Comparison of ENCODE assay signal across 18 mouse cellular contexts in the genomic region with DNA sequence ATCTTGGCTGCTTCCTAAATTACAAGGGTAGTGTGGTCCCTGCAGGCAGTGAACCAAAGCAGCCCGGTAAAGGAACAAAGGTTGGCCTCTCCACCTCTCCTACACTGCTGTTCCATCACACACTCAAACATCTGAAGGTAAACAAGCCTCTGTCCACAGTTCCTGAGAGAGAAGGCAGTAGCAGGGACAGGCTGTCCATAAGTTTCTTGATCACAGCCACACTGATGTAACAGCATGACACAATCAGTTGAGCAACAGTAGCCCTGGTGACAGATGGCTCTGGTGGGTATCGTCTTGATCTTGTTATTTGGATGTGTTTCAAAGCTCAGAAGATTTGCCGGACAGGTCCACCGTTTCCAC. TPM values are rescaled to one million over a fixed set of nuclear protein-coding genes. Genes with fewer than 3 reads are reported as not detected.
A peak's percentile ranks its signal among the peaks of the same experiment; 100 is the strongest.
DNase-seq lines count a peak whose midpoint lies in the region; ATAC-seq and TF ChIP-seq lines count a peak whose summit lies in the region.
"Had no signal": no experiment of that assay in that cellular context is flagged by ENCODE, and none has a peak within 500 bp of the region (broad histone marks: within the 10 kb centered on the region; RNA-seq: fewer than 3 reads in every experiment).

No protein-coding gene starts in this region.

- H3K4me3 ChIP-seq in heart, embryonic 10.5 days = no peak overlapping the region
- peak overlapping the region in 1 of 2 experiments; percentile 21; a peak in 2 of 4 replicates for H3K4me3 ChIP-seq in MEL (ENCODE audit: control insufficient read depth in 1 of 2, insufficient read depth in 1 of 2, low read depth in 2 of 2, low read length in 2 of 2)
- H3K4me3 ChIP-seq in liver, embryonic 13.5 days (replicated peaks) = no peak overlapping the region
- H3K4me3 ChIP-seq: embryonic facial prominence, embryonic 12.5 days; forebrain, embryonic 15.5 days; neural tube, embryonic 15.5 days had no signal

- TF ChIP-seq RAD21 in MEL (IDR thresholded peaks at IDR 0.05; ENCODE audit: low read depth, low read length) = no peak

- no peaks in the 10 kb centered on the region for H3K79me2 ChIP-seq in MEL (ENCODE audit: control insufficient read depth, insufficient read depth, low read length, poor library complexity)

- H3K4me1 ChIP-seq in heart, embryonic 10.5 days = no peaks in the 10 kb centered on the region
- H3K4me1 ChIP-seq in MEL (ENCODE audit: control insufficient read depth in 1 of 2, insufficient read depth in 2 of 2, low read length in 2 of 2) = peaks cover 9 to 12% of the 10 kb centered on the region in 2 experiments; a peak in 2 of 4 replicates
- H3K4me1 ChIP-seq in liver, embryonic 13.5 days (replicated peaks) = peaks cover 43% of the 10 kb centered on the region
- H3K4me1 ChIP-seq: embryonic facial prominence, embryonic 12.5 days; forebrain, embryonic 15.5 days; neural tube, embryonic 15.5 days had no signal

- no peak overlapping the region for H3K27ac ChIP-seq in heart, embryonic 10.5 days
- peak overlapping the region; percentile 99 for H3K27ac ChIP-seq in MEL (ENCODE audit: control insufficient read depth, low read depth, low read length)
- H3K27ac ChIP-seq in liver, embryonic 13.5 days = peak overlapping the region; percentile 92
- H3K27ac ChIP-seq: embryonic facial prominence, embryonic 12.5 days; forebrain, embryonic 15.5 days; neural tube, embryonic 15.5 days had no signal

- H3K9me3 ChIP-seq in heart, embryonic 10.5 days = peaks cover 4% of the 10 kb centered on the region; the same call in 1 of the 2 replicates
- H3K9me3 ChIP-seq in MEL (replicated peaks; ENCODE audit: insufficient read depth, low read length) = no peaks in the 10 kb centered on the region
- H3K9me3 ChIP-seq in liver, embryonic 13.5 days (replicated peaks) = no peaks in the 10 kb centered on the region
- H3K9me3 ChIP-seq: forebrain, embryonic 15.5 days; neural tube, embryonic 15.5 days had no signal

- no peaks in the 10 kb centered on the region for H3K27me3 ChIP-seq in heart, embryonic 10.5 days (ENCODE audit: insufficient read depth, poor library complexity, severe bottlenecking)
- H3K27me3 ChIP-seq in MEL (ENCODE audit: control insufficient read depth in 1 of 2, insufficient read depth in 2 of 2, low read length in 2 of 2) = no peaks in the 10 kb centered on the region
- H3K27me3 ChIP-seq in liver, embryonic 13.5 days = no peaks in the 10 kb centered on the region
- H3K27me3 ChIP-seq: embryonic facial prominence, embryonic 12.5 days; forebrain, embryonic 15.5 days; neural tube, embryonic 15.5 days; Patski had no signal

- no peak for TF ChIP-seq CTCF in MEL (IDR thresholded peaks at IDR 0.05 in 2 of 3, conservative IDR thresholded peaks at IDR 0.05 in 1 of 3; ENCODE audit: control insufficient read depth in 1 of 3, insufficient read depth in 1 of 3, low read depth in 2 of 3, low read length in 3 of 3, poor library complexity in 1 of 3, severe bottlenecking in 1 of 3)

- TF ChIP-seq POLR2A in MEL (IDR thresholded peaks at IDR 0.05; ENCODE audit: control insufficient read depth in 1 of 2, insufficient read depth in 1 of 2, low read depth in 1 of 2, low read length in 2 of 2, poor library complexity in 1 of 2) = no peak

- peak; percentile 53 for ATAC-seq in erythroid progenitor cell, adult 5-6 weeks (replicated peaks; ENCODE audit: low FRiP score, poor library complexity, severe bottlenecking)
- peak; percentile 75 for ATAC-seq in liver, embryonic 13.5 days (ENCODE audit: low read depth)
- ATAC-seq: forebrain, embryonic 15.5 days; midbrain, embryonic 16.5 days; Patski had no signal

- peak overlapping the region; percentile 59 for H3K9ac ChIP-seq in MEL (ENCODE audit: control insufficient read depth, low read depth, low read length, poor library complexity, severe bottlenecking)
- H3K9ac ChIP-seq in liver, embryonic 13.5 days = peak overlapping the region; percentile 34; the same call in 1 of the 2 replicates
- H3K9ac ChIP-seq: embryonic facial prominence, embryonic 12.5 days; forebrain, embryonic 15.5 days; lung, embryonic 14.5 days; neural tube, embryonic 15.5 days had no signal

- no peaks in the 10 kb centered on the region for H3K36me3 ChIP-seq in heart, embryonic 10.5 days
- peaks cover 0 to 19% of the 10 kb centered on the region in 2 experiments; a peak in 2 of 4 replicates for H3K36me3 ChIP-seq in MEL (ENCODE audit: control insufficient read depth in 1 of 2, insufficient read depth in 2 of 2, low read length in 2 of 2)
- H3K36me3 ChIP-seq in liver, embryonic 13.5 days = no peaks in the 10 kb centered on the region
- H3K36me3 ChIP-seq: embryonic facial prominence, embryonic 12.5 days; forebrain, embryonic 15.5 days; neural tube, embryonic 15.5 days had no signal

- H3K4me2 ChIP-seq in liver, embryonic 13.5 days = peak overlapping the region; percentile 49
- H3K4me2 ChIP-seq: embryonic facial prominence, embryonic 12.5 days; forebrain, embryonic 15.5 days; heart, embryonic 11.5 days; lung, embryonic 14.5 days; neural tube, embryonic 15.5 days had no signal

- WGBS in heart, embryonic 10.5 days = 74% methylated on average over 4 of the region's 4 CpGs
- WGBS in liver, embryonic 13.5 days (ENCODE audit: insufficient replicate concordance) = 16% methylated on average over 4 of the region's 4 CpGs

- peak; percentile 30 for DNase-seq in heart, embryonic 10.5 days (ENCODE audit: low spot score)
- DNase-seq in heart, adult 18-20 months = no peak
- DNase-seq in MEL (ENCODE audit: low read depth, low spot score) = peak; percentile 80
- DNase-seq in liver, embryonic 13.5 days = peak; percentile 44
- no peak for DNase-seq in layer of hippocampus, adult 18-20 months (ENCODE audit: low spot score in 2 of 2)
- DNase-seq in ovary, postnatal 14 days (ENCODE audit: low spot score) = no peak
- no peak for DNase-seq in ovary, postnatal 36 days (ENCODE audit: low spot score)
- DNase-seq: cerebellum, adult 9-10 months; lung, embryonic 14.5 days had no signal

- 0 out of 4 replicates have a peak, but pooled peaks of 1 of the 2 experiments have one; percentile 46 for TF ChIP-seq EP300 in MEL (IDR thresholded peaks at IDR 0.05; ENCODE audit: low read depth in 1 of 2, low read length in 2 of 2)

TF ChIP-seq in MEL, 35 proteins besides CTCF, POLR2A, EP300 and RAD21 (continues in another document):
- TF ChIP-seq TCF12 (IDR thresholded peaks at IDR 0.05; ENCODE audit: low read depth, low read length) (peak; percentile 47; the same call in 1 of the 2 replicates), SMC3 (IDR thresholded peaks at IDR 0.05; ENCODE audit: low read depth, low read length) (no peak), SIN3A (IDR thresholded peaks at IDR 0.05; ENCODE audit: low read length) (no peak), GATA1 (IDR thresholded peaks at IDR 0.05; ENCODE audit: low read depth, low read length) (0 out of 2 replicates have a peak, but pooled peaks have one; percentile 16), NRF1 (IDR thresholded peaks at IDR 0.05; ENCODE audit: insufficient read depth, low read depth, low read length, poor library complexity, severe bottlenecking) (no peak), JUND (IDR thresholded peaks at IDR 0.05; ENCODE audit: low read depth, low read length) (no peak), UBTF (IDR thresholded peaks at IDR 0.05; ENCODE audit: borderline replicate concordance, insufficient read depth, low read depth, low read length) (no peak), KAT2A (conservative IDR thresholded peaks at IDR 0.05; ENCODE audit: low read depth, low read length) (no peak), BHLHE40 (IDR thresholded peaks at IDR 0.05; ENCODE audit: borderline replicate concordance, low read depth, low read length) (no peak), TAL1 (IDR thresholded peaks at IDR 0.05; ENCODE audit: low read length) (peak; percentile 50), E2F4 (IDR thresholded peaks at IDR 0.05; ENCODE audit: borderline replicate concordance, low read depth, low read length) (no peak), HCFC1 (IDR thresholded peaks at IDR 0.05; ENCODE audit: low read depth, low read length) (no peak)

RNA-seq across cellular contexts. Expression of gene Wdr66, which starts 28.9 kb away (rescaled TPM):
- polyA plus RNA-seq in heart, embryonic 10.5 days (2016; fragmentation: Nextera tagmentation; extraction: Ambion mirVana) = 0.53 and 0.79 TPM in 2 replicates
- total RNA-seq in heart, adult 18-20 months (2021) = under 1 TPM; 0.62 to 0.94 TPM
- 0.82 and 1.4 TPM in 2 replicates for total RNA-seq in MEL (2012; rRNA removed)
- 1 to 10 TPM in 1 of 2 experiments, not detected in 1; 3.6 TPM for polyA plus RNA-seq in MEL (2012; ENCODE audit: insufficient read depth in 1 of 2, insufficient read length in 2 of 2, low read depth in 1 of 2, low replicate concordance in 2 of 2, missing spikeins in 1 of 2)
- 0.36 and 1.7 TPM in 2 replicates for total RNA-seq in erythroid progenitor cell, adult 5-6 weeks (2015; ENCODE audit: low replicate concordance)
- 0.51 TPM in 1 of 2 replicates, not detected in the other for total RNA-seq in erythroid progenitor cell, adult 5-6 weeks (2017; ENCODE audit: low replicate concordance)
- 0.16 TPM in 1 of 2 replicates, not detected in the other for polyA plus RNA-seq in liver, embryonic 13.5 days (2015; fragmentation: Nextera tagmentation; extraction: Ambion mirVana)
- 1 to 10 TPM; 4.6 to 6.0 TPM for total RNA-seq in layer of hippocampus, adult 18-20 months (2021)
- total RNA-seq: hematopoietic stem cell, adult 5-6 weeks had no signal

RNA-seq across cellular contexts. Expression of gene Hpd, which starts 40.5 kb away (rescaled TPM):
- 0.35 TPM in 1 of 2 replicates, not detected in the other for polyA plus RNA-seq in heart, embryonic 10.5 days (2016; fragmentation: Nextera tagmentation; extraction: Ambion mirVana)
- under 1 TPM in 1 of 2 experiments, not detected in 1; 0.51 TPM for total RNA-seq in heart, adult 18-20 months (2021)
- not detected in 2 replicates for total RNA-seq in MEL (2012; rRNA removed)
- polyA plus RNA-seq in MEL (2012; ENCODE audit: insufficient read depth in 1 of 2, insufficient read length in 2 of 2, low read depth in 1 of 2, low replicate concordance in 2 of 2, missing spikeins in 1 of 2) = not detected
- total RNA-seq in erythroid progenitor cell, adult 5-6 weeks (2015; ENCODE audit: low replicate concordance) = not detected in 2 replicates
- not detected in 2 replicates for total RNA-seq in erythroid progenitor cell, adult 5-6 weeks (2017; ENCODE audit: low replicate concordance)
- 12.4 and 15.2 TPM in 2 replicates for polyA plus RNA-seq in liver, embryonic 13.5 days (2015; fragmentation: Nextera tagmentation; extraction: Ambion mirVana)
- not detected for total RNA-seq in layer of hippocampus, adult 18-20 months (2021)
- total RNA-seq: hematopoietic stem cell, adult 5-6 weeks; left cerebral cortex, postnatal 10 days had no signal
- polyA plus RNA-seq: embryonic facial prominence, embryonic 12.5 days; forebrain, embryonic 15.5 days; heart, embryonic 11.5 days; lung, embryonic 14.5 days; midbrain, embryonic 16.5 days; neural tube, embryonic 15.5 days; Patski had no signal

RNA-seq across cellular contexts. Expression of gene Psmd9, which starts 53.8 kb away (rescaled TPM):
- polyA plus RNA-seq in heart, embryonic 10.5 days (2016; fragmentation: Nextera tagmentation; extraction: Ambion mirVana) = 73.2 and 85.3 TPM in 2 replicates
- total RNA-seq in heart, adult 18-20 months (2021) = 10 to 100 TPM; 12.9 to 17.0 TPM
- total RNA-seq in MEL (2012; rRNA removed) = 28.4 and 32.0 TPM in 2 replicates
- polyA plus RNA-seq in MEL (2012; ENCODE audit: insufficient read depth in 1 of 2, insufficient read length in 2 of 2, low read depth in 1 of 2, low replicate concordance in 2 of 2, missing spikeins in 1 of 2) = 10 to 100 TPM in 1 of 2 experiments, not detected in 1; 54.6 TPM
- total RNA-seq in erythroid progenitor cell, adult 5-6 weeks (2015; ENCODE audit: low replicate concordance) = 27.2 and 48.7 TPM in 2 replicates
- total RNA-seq in erythroid progenitor cell, adult 5-6 weeks (2017; ENCODE audit: low replicate concordance) = 52.2 and 63.8 TPM in 2 replicates
- 76.0 and 76.3 TPM in 2 replicates for polyA plus RNA-seq in liver, embryonic 13.5 days (2015; fragmentation: Nextera tagmentation; extraction: Ambion mirVana)
- total RNA-seq in layer of hippocampus, adult 18-20 months (2021) = 10 to 100 TPM; 26.5 to 31.5 TPM

Comparison
In these comparisons a context has a peak if more than half of its experiments do, and no peak if none do; other contexts are left out.
1. DNase-seq: peak in heart, embryonic 10.5 days (single experiment), MEL (single experiment) and liver, embryonic 13.5 days (single experiment); none in heart, adult 18-20 months (0 of 2), layer of hippocampus, adult 18-20 months (0 of 2), ovary, postnatal 14 days (single experiment) and ovary, postnatal 36 days (single experiment).